Mouse (Mus musculus): Measurements from ENCODE around the gene Asb7.

Gene Asb7

GRCm38 (mm10) chr7:66689294-66689619 lies at the start of gene Asb7:
Gene Asb7 (minus strand): TSS chr7:66689596.
- no peak for DNase-seq (ENCODE audit: extremely low read depth, insufficient read length, low spot score)

DNA sequence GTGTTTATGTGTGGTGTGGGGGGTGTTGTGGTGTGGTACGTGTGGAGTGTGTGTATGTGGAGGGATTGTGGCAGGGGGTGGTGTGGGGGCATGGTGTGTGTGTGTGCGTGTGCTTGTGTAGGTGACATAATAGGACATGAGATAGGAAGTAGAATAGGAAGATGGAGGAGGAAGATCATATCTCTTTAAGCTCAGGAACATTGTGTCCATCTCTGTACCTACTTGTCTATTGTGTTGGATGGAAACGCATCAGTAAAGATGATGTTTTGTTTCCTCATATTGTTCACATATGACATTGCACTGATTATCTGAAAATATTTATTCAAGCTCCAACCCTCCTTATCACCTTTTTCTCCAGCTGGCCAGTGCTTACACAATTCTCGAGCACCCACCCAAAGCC lies 48.0 kb upstream of the Asb7 start:
- no peak for DNase-seq (ENCODE audit: extremely low read depth, insufficient read length, low spot score)

DNA sequence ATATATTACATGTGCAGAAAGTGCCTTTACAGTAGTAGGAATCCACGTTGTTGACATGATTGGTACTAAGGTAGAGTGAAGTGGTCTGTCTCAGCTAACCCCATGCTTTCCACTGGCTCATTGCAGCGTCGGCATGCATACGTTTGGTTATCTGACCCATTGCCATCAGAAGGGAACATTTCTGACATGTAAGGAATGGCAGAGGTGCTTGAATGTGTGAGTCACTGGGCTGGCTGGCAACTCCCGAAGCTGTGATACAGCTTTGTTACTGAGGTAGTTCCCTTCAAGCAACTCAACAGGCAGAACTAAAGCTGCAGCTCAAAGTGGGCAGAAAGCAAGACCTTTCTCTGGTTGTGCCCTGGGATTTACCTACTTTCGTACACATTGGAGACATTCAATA lies 45.6 kb upstream of the Asb7 start:
- DNase-seq (ENCODE audit: extremely low read depth, insufficient read length, low spot score) = no peak

GRCm38 (mm10) chr7:66734466-66734865 lies 45.1 kb upstream of the Asb7 start:
- DNase-seq (ENCODE audit: extremely low read depth, insufficient read length, low spot score) = no peak

GRCm38 (mm10) chr7:66733882-66734281 lies 44.5 kb upstream of the Asb7 start:
- no peak for DNase-seq (ENCODE audit: extremely low read depth, insufficient read length, low spot score)

DNA sequence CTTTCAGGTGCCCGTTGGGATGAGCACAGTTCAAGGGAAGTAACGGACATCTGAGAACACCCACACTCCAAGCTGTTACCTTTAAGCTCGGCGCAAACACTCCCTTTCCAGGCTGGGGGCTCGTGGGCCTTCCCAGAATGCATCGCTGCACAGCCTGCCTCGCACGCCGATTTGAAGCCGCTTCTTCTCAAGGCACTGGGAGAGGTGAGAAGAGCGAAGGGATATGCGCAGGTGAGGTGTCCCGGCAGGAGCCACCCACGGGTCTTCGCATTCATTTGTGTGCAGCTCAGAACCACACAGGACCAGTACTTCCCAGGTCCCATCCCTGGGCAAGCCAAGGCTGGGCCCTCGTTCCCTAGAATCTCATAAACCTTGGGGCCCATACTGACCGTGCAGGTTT lies 44.0 kb upstream of the Asb7 start:
- no peak for DNase-seq (ENCODE audit: extremely low read depth, insufficient read length, low spot score)

GRCm38 (mm10) chr7:66729232-66729631 lies 39.8 kb upstream of the Asb7 start:
- no peak for DNase-seq (ENCODE audit: extremely low read depth, insufficient read length, low spot score)

- DNase-seq (ENCODE audit: extremely low read depth, insufficient read length, low spot score) = no peak
These were observed 38.7 kb upstream of the Asb7 start for GRCm38 (mm10) chr7:66728072-66728471.

GRCm38 (mm10) chr7:66724954-66725353 lies 35.6 kb upstream of the Asb7 start:
- no peak for DNase-seq (ENCODE audit: extremely low read depth, insufficient read length, low spot score)

DNA sequence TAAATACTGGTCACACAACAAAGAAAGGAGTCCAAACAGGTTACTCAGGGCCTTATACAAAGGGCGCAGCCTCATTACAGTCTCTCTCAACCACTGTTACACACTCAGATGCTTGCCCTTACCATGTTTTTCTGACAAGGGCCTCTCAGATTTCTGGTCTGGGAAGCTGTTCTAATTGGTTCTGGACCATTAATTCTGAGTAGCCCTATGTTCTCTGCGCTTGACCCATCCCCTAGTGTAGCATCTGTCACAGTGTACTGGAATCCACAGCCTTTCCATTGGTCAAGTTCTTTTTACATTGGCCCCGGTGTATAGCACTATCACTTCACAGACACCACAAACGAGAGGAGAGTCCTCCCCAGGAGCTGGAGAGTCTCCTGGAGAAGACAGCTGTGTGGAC lies 35.1 kb upstream of the Asb7 start:
- DNase-seq (ENCODE audit: extremely low read depth, insufficient read length, low spot score) = no peak

DNA sequence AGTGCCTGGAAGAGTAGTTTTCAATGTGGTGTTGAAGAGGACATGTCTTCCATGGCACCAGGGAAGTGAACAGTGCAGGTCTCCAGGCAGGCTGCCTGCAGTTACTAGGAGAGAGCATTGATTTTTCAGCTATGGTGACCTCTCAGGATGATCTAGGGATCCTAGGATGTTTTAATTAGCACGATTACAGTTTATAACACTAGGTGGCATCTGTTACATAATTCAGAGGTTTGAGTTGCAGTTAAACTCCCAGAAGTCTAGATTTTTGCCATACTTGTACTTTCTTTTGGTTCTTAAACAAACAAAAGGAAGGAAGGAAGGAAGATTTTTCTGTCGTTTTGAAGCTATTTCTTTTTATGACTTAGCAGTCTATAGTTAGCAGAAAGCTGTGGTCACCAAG lies 21.8 kb upstream of the Asb7 start:
- DNase-seq (ENCODE audit: extremely low read depth, insufficient read length, low spot score) = no peak

- no peak for DNase-seq (ENCODE audit: extremely low read depth, insufficient read length, low spot score)
These were observed 15.2 kb upstream of the Asb7 start for GRCm38 (mm10) chr7:66704631-66705030.

- no peak for DNase-seq (ENCODE audit: extremely low read depth, insufficient read length, low spot score)
These were observed 13.3 kb upstream of the Asb7 start for GRCm38 (mm10) chr7:66702721-66703120.

DNA sequence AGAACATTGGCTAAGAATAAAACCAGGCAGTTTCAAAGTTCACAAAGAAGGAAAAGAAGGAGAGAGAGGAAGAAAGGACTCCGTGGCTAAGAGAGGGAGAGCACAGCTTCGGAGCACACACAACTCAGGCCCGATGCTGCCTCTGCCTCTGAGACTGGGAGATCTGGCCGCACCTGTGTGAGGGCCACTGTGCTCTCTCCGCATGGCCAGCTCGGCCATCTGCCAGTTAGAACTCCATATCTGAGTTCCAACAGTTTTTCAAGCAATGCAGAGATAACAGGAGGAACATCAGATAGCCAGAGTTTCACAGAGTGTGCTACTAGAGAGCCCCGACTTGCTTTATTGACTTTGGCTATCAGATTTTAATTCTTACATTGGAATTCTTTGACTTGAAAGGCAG lies 5.1 kb upstream of the Asb7 start:
- no peak for DNase-seq (ENCODE audit: extremely low read depth, insufficient read length, low spot score)

GRCm38 (mm10) chr7:66689620-66690360 lies 394 bp upstream of the Asb7 start, which contains the start of gene Lins1:
Gene Lins1 (plus strand): TSS chr7:66689889.
- DNase-seq (ENCODE audit: extremely low read depth, insufficient read length, low spot score) = peak; percentile 99

GRCm38 (mm10) chr7:66688721-66689120 lies 675 bp downstream of the Asb7 start:
- no peak for DNase-seq (ENCODE audit: extremely low read depth, insufficient read length, low spot score)

DNA sequence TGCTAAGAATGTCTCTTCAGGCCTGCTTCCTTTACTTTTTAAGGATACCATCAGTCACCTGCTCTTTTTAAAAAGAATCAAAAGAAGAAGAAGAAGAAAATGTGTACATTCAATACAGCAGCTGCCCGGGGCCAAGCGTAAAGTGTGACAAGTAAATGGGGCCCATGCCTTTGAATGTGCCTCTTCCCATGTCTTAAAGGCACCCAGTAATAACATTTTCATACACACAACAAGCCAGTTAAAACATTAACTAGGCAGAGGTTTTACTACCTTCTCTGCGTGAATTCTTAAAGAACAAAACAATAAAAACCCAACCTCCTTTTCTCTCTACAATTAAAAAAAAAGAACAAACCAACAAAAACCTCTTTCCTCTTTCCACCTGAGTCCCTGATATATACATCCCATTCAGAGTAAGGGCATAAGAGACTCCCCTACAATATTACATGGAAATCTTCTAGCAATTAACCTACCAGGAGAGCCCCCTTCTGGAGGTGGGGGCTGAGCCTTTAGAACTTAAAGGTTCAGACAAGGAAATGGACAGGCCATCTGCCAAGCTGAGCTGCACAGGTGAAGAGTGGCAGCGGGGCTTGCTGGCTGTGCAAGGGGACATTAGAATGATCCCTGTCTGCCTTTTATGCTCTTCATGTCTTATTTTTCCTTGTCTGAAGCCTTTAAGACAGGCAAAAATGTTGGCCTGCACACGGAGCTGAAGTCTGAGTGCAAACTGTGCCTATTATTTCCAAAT lies 7.1 kb downstream of the Asb7 start:
- no peak for DNase-seq (ENCODE audit: extremely low read depth, insufficient read length, low spot score)

DNA sequence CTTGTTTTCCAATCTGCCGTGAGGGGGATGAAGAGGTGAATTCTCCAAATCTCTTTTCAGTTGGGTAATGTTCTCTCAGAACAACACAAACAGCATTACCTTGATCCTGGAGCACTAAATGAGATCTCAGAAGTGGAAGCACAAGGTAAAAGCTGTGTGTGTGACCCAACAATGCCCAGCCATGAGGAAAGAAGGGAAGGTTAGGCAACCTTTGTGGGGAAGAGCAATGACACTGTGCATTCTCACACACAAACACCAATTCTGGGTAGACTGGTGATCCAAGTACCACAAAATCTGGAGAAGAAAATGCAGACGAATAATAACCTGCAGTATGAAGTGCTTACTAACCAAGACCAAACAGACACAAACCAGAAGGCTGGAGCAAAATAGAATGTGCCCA lies 13.6 kb downstream of the Asb7 start:
- DNase-seq (ENCODE audit: extremely low read depth, insufficient read length, low spot score) = no peak

DNA sequence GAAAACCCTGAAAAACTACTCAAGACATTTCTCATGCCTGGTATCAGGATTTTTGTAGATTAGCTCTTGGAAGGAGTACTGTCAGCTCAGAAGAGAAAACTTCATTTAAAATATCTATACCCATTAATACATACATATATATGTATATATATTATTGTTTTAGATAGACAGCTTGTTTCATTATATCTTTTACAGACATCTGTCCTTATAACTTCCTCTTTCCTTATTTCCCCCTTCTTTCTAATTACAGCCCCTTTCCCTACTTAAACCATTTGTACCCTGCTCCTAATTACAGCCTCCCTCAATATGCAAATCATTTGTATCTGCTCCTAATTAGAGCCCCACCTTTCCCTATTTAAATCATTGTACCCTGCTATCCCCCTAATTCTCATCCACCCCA lies 22.3 kb downstream of the Asb7 start:
- DNase-seq (ENCODE audit: extremely low read depth, insufficient read length, low spot score) = no peak

- no peak for DNase-seq (ENCODE audit: extremely low read depth, insufficient read length, low spot score)
These were observed 25.8 kb downstream of the Asb7 start for GRCm38 (mm10) chr7:66663548-66663947.

DNA sequence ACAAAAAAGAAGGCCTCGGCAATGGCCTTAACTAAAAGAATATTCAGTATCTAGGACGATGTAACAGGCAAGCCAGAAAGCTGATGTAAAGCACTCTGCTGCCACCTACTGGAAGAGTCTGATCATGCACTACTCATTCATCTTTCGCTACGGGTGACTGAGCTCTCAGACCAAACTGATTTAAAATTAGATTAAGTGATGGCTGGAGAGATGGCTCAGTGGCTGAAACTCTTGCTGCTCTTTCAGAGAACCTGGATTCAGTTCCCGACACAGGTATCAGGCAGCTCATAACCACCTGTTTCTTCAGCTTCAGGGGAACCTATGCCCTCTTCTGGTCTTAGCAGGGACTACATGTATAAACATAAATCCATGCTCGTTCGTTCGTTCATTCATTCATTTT lies 27.8 kb downstream of the Asb7 start:
- peak; percentile 44 for DNase-seq (ENCODE audit: extremely low read depth, insufficient read length, low spot score)

- no peak for DNase-seq (ENCODE audit: extremely low read depth, insufficient read length, low spot score)
These were observed 28.4 kb downstream of the Asb7 start for GRCm38 (mm10) chr7:66660972-66661371.
